Mouse (Mus musculus) frontal cortex, postnatal 36 days (tissue): Measurements from ENCODE around the gene Gss.
A peak's percentile ranks its signal among the peaks of the same experiment; 100 is the strongest.
"Not testable (repeated sequence)": the region's sequence is repeated elsewhere in the genome, so short reads cannot be mapped to it uniquely, and the experiment has no call there.

Source experiments
- DNase-seq, 2 experiments: peaks; one replicate each; pipeline ENCODE4 v3.0.0; 2022; ENCODE audit warnings: low spot score in 2 of 2

The Gss gene

GRCm38 (mm10) chr2:155574700-155575099 lies 17.9 kb downstream of the Gss start:
- peak; percentile 36 to 38 for DNase-seq

GRCm38 (mm10) chr2:155573996-155574395 lies 18.6 kb downstream of the Gss start:
- no peak for DNase-seq

- no peak for DNase-seq
Observed at GRCm38 (mm10) chr2:155573001-155573400, 19.6 kb downstream of the Gss start.

GRCm38 (mm10) chr2:155569223-155569807 lies 23.3 kb downstream of the Gss start:
- no peak for DNase-seq

- DNase-seq = no peak
Observed at GRCm38 (mm10) chr2:155567751-155568150, 24.9 kb downstream of the Gss start.

GRCm38 (mm10) chr2:155562934-155563333 lies 29.7 kb downstream of the Gss start:
- DNase-seq = no peak

GRCm38 (mm10) chr2:155562209-155562608 lies 30.4 kb downstream of the Gss start:
- DNase-seq = no peak

- DNase-seq = no peak
Observed at GRCm38 (mm10) chr2:155554426-155554985, 38.1 kb downstream of the Gss start.

GRCm38 (mm10) chr2:155552949-155553354 lies 39.7 kb downstream of the Gss start:
- DNase-seq = no peak

- DNase-seq = no peak
Observed at GRCm38 (mm10) chr2:155552336-155552735, 40.3 kb downstream of the Gss start.

- no peak for DNase-seq
Observed at GRCm38 (mm10) chr2:155546955-155547354, 45.7 kb downstream of the Gss start.

- DNase-seq = peak; percentile 17 to 22
Observed at GRCm38 (mm10) chr2:155540822-155541458, 51.7 kb downstream of the Gss start.

- DNase-seq = no peak
Observed at GRCm38 (mm10) chr2:155539696-155540095, 52.9 kb downstream of the Gss start.

GRCm38 (mm10) chr2:155538463-155539057 lies 54.0 kb downstream of the Gss start:
- not testable (repeated sequence) for DNase-seq

GRCm38 (mm10) chr2:155537761-155538462 lies 54.7 kb downstream of the Gss start:
- no peak for DNase-seq

- no peak for DNase-seq
Observed at GRCm38 (mm10) chr2:155536292-155536691, 56.3 kb downstream of the Gss start.

GRCm38 (mm10) chr2:155527367-155527766 lies 65.2 kb downstream of the Gss start:
- no peak for DNase-seq

GRCm38 (mm10) chr2:155524378-155524777 lies 68.2 kb downstream of the Gss start:
- DNase-seq = no peak

- DNase-seq = no peak
Observed at GRCm38 (mm10) chr2:155523706-155524105, 68.9 kb downstream of the Gss start.

- no peak for DNase-seq
Observed at GRCm38 (mm10) chr2:155518531-155519270, 73.9 kb downstream of the Gss start.
